Mouse (Mus musculus) embryo, embryonic 10 days (tissue): ENCODE measurements around the gene Phactr1.
A peak's percentile ranks its signal among the peaks of the same experiment; 100 is the strongest.

Source experiments
- DNase-seq: peaks from one replicate; pipeline ENCODE4 v3.0.0-alpha.2; 2015; ENCODE audit warnings: low spot score

The Phactr1 gene

GRCm38 (mm10) chr13:42680391-42680994 is at the start of gene Phactr1:
TSS of gene Phactr1 (plus strand) at chr13:42680623.
- DNase-seq = no peak

GRCm38 (mm10) chr13:42634908-42635307 is 45.5 kb upstream of the Phactr1 start:
- DNase-seq = no peak

DNA sequence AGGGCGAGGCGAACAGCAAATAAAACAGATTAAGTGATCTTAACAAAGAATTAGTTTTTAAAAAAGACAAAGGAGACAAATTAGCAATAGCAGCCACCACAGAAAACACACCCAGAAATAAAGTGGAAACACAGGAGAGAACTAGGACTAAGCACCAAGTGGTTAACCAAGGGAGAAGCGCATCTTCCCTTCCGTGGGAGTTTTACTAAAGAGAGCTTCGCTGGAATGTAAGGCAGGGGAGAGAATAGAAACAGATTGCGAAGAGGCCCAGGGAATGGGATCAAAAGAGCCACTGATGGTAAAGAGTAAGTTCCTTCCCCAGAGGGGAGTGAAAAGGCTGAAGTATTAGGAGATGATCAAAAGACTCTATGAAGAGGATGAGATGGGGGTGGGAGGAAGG is 30.2 kb upstream of the Phactr1 start:
- no peak for DNase-seq

- DNase-seq = no peak
Measured at GRCm38 (mm10) chr13:42656643-42657315, 23.6 kb upstream of the Phactr1 start.

DNA sequence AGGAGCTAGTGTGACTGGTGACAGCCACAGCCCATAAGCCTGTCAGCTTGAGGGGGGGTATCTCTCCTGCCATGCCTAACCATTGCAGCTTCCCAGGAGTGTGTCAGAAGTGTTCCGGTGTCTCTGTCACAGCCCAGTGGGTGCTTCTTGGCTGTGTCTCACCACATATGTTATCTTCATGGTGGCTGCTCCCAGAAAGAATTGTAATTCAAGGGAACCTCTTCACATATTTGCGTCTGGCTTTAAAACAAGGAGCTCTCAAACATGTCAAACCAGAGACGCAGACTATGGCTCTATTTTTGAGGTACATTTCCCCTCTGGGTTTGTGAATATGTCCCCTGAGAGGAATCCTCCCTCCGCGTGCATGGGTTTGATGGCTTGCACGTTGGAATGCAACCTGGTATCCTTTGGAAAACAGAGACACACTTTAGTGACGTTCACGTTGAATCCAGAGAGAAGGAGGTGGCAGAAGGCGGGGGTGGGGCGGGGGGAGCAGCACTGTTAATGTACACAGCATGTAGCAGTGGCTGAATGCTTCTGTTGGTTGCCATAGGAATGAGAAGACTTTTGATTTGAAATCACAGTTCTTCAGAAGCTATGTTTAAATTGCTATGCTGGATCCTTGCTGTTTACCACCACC is 8.7 kb upstream of the Phactr1 start:
- no peak for DNase-seq

DNA sequence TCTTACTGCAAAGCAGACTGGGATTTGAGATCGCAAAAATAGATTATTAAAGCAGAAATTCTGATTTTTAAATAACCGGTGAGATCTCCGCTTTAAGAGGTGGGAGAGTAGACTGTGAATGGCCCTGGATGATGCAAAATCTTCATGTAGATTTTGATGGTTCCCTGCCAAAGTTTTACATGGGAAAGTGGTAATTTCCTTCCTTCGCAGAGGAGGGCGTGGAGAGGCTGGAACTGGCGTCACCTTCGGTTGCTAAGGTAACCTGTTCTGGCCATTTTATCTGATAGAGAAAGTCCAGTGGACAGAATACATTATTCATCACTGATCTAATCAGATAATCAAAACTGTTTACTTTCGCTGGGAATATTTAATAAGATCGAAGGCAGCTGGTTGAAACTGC is 876 bp downstream of the Phactr1 start:
- DNase-seq = no peak

DNA sequence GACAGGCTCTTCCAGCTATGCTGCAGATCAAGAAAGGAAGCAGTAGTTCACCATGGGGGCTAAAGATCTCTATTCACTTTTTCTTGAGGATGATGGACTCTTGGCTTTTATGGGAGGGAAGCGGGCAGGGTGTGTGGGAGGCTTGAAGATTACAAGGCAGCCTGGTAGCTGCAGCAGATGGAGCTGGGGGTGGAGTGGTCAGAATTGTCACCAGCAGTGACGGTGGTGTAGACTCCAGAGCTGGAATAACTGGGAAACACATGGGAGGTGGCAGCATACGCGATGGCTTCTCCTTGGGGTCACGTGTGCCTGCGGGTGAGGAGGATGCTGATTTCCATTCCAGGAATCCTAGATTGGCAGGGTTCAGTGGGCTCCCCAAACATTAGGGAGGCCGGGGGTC is 3.8 kb downstream of the Phactr1 start:
- no peak for DNase-seq

DNA sequence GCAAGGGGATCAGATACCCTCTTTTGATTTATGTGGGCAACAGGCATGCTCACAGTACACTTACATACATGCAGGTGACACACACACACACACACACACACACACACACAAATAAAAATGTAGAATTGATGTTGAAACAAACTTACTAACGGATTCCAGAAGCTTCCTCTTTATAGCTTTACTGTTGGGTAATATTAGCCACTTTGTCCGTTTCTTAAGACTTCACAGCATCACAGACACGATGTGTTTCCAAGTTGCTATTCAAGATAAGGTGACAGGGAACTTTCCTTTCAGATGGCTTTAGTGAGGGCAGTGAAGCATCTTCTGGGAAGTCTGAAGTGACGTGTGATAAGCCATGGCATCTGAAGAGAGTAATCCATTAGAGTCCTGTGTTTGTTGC is 11.8 kb downstream of the Phactr1 start:
- no peak for DNase-seq

DNA sequence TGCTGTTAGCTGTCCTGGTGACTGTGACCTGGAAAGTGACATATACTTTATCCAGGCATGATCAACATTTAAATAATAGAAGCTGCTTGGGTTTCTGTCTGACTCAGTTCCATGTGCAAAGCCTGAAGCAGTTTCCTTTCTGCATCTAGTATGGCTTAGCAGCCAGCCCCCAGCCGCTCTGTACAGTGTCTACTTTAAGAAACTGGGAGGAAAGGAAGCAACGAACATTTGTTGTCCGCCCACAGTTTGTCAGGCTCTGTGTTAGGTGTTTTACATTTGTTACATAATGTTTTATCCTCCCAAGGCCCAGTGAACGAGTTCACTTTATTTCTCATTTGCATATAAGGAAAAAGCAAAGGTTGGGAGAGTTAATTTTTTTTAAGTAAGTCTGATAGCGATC is 16.2 kb downstream of the Phactr1 start:
- DNase-seq = no peak

- DNase-seq = peak; percentile 55
Measured at GRCm38 (mm10) chr13:42709148-42709547, 28.7 kb downstream of the Phactr1 start.

- DNase-seq = peak; percentile 29
Measured at GRCm38 (mm10) chr13:42709611-42710331, 29.3 kb downstream of the Phactr1 start.

DNA sequence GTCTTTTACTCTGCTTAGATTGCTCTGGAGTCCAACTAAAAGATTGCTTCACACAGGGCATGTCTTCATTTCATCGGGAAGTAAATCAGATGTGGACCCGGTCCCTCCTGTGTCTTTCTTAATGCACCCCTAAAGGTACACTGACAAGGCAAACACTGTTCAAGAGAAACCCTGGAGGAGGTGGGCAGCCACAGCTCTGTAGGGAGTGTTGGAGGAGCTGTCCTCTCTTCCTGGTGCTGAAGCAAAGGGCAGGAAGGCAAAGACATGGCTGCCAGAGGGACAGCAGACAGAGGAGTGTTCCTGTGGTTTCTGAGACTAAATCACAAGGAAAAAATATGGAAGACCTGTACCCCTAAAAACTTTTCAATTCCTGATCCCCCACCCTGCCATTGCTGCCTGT is 31.1 kb downstream of the Phactr1 start:
- peak; percentile 79 for DNase-seq

- DNase-seq = peak; percentile 52
Measured at GRCm38 (mm10) chr13:42719401-42719800, 39.0 kb downstream of the Phactr1 start.

DNA sequence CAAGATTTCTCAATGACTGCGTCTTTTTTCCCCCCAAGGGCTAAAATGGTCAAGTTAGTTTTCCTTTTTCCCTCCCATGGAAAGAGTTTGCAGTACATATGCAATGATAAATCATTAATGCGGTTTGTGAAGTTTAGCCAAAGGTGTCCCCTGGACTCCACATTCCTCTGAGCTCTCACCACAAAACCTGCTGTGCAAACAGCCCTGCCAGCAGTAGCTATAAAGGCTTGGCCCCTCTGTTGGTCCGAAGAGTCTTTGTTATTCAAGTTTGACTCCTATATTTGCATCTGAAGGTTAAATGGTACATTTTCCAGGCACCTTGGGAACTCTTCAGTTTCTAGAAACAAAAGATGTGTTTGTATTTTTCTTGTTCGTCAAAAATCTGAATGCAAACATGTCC is 39.7 kb downstream of the Phactr1 start:
- no peak for DNase-seq

DNA sequence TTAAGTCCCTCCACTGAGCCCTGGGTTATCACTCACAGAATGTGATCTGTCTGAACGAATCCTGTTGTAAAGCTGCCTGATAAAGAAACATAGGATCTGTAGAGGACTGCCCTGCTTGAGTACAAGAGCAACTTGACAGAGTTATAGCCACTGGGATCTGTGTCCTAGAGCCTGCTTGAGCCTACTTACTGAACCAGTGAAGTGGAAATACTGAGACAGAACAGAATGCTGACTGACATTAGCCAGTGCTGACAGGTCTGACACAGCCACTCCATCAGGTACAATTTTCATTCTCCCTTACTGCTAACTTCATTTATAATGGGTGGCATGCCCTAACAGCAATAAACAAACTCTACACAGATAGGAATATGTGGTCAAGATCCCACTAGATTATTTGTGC is 40.2 kb downstream of the Phactr1 start:
- DNase-seq = peak; percentile 18

DNA sequence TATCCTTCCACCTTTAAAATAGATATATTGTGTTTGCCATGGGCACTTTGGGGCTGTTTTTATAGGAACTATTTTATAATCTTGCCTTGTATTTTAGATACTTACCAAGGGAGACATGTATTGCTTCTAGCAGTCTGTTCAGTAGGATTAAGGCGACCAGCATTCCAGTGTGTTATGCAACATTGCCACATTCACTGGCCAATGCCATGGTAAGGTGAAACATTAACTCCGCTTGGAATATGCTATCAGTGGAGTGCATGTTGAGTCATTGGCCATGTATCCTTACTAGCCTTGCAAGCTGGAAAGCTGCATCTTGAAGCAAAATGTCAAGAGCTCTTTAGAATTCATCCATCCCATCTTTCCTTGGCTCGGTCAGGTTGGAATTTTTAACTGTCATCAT is 43.6 kb downstream of the Phactr1 start:
- DNase-seq = no peak

DNA sequence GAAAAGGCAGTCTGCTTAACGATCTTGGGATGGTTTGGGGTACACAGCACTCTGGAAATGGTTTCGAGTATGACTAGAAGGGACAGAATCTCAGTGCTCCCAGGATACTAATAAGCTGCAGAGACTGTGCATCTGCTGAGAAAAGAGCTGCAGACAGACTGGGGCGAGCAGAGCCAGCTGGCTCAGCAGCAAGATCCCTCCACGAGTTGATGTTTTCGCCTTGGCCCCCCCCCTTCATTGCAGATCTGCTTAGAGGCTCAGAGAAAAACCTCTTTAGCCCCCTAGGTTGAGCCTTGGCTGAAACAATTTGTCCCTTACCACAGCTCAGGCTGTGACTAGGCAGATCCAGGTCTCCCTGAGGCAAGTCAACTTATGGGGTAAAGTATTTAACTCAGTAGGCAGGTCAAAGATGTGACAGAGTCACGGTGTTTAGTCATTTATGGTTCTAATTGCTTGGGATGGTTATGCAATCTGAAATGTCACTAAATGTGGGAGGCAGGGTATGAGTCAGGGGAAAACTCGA is 45.3 kb downstream of the Phactr1 start:
- DNase-seq = no peak

DNA sequence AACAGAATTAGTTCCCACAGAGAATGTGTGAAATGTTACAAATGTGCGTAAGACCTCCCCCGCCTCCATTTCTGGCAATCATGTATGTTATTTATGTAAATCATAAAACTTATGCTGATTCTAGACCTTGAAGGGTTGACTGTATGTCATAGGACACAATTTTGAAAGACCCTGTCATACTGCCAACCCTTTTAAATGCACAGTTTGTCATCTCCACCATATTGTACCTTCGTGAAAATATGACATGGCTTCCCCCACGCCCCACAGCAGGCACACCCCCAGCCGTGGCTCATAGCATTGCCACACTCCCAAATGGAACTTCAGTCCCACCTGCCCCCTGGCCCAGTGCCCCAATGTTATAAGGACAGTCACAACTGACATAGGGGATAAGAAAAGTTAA is 57.1 kb downstream of the Phactr1 start:
- DNase-seq = no peak

- DNase-seq = no peak
Measured at GRCm38 (mm10) chr13:42738152-42738551, 57.7 kb downstream of the Phactr1 start.

DNA sequence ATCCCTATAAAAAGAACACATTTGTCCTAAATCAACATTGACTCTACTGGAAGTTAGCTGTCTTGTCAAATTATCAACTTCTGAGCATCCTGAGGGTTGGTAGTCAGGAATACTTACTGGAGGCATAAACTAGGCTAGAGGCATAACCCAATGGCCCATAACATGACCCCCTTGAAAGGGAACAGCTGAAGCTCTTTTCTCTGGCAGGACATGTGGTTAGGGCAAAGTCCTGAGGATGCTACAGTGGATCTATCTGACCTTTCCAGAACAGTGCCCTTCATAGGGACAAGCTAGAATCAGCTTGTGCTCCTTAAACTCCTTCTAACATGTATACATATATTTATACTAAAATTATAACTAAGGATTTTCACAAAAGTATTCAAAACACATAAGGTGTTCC is 61.8 kb downstream of the Phactr1 start:
- DNase-seq = no peak

GRCm38 (mm10) chr13:42744467-42744866 is 64.0 kb downstream of the Phactr1 start:
- DNase-seq = no peak

- DNase-seq = peak; percentile 30
Measured at GRCm38 (mm10) chr13:42757654-42758400, 77.4 kb downstream of the Phactr1 start.
